Mouse (Mus musculus) layer of hippocampus, postnatal 25 days (tissue): ENCODE results near the gene 6430571L13Rik. TPM values are rescaled to one million over a fixed set of nuclear protein-coding genes. Genes with fewer than 3 reads are reported as not detected.

Experiments
- DNase-seq, 2 experiments: peaks; one replicate each; pipeline ENCODE4 v3.0.0; 2022; ENCODE audit warnings: mixed read lengths in 2 of 2, low spot score in 1 of 2; ENCODE audit errors: extremely low spot score in 1 of 2
- total RNA-seq, 2 experiments: library from RNA; stranded (reverse); gene quantifications; 2 replicates each; pipeline ENCODE4 v1.2.3; 2021

The 6430571L13Rik gene
- total RNA-seq, 2 experiments from 2014 or later: 2.1 to 2.3 TPM

- DNase-seq: no peak
These were observed 32.0 kb downstream of the 6430571L13Rik start for GRCm38 (mm10) chr9:107372441-107372840.

DNA sequence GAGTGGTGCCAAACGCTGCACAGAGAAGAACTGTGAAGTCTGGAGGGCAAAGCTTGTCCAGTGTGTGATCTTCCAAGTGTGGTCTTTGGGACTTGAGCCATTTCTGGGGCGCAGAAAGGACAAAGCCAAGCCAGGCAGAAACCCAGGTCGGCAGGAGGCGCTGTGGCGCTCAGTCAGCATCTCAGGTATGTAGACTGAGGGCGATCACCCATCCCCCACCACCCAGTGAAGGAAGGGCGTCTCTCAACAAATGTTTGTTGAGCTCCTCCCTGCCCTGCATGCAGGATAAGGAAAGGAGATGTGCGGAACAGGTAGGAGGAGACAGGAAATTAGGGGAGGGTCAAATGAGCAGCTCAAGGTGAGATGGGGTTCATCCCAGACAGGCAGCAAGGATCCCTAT is 34.2 kb downstream of the 6430571L13Rik start:
- DNase-seq: no peak

- no peak for DNase-seq
These were observed 35.0 kb downstream of the 6430571L13Rik start for GRCm38 (mm10) chr9:107375451-107375850.

- DNase-seq: no peak
These were observed 37.6 kb downstream of the 6430571L13Rik start for GRCm38 (mm10) chr9:107377961-107378512.

DNA sequence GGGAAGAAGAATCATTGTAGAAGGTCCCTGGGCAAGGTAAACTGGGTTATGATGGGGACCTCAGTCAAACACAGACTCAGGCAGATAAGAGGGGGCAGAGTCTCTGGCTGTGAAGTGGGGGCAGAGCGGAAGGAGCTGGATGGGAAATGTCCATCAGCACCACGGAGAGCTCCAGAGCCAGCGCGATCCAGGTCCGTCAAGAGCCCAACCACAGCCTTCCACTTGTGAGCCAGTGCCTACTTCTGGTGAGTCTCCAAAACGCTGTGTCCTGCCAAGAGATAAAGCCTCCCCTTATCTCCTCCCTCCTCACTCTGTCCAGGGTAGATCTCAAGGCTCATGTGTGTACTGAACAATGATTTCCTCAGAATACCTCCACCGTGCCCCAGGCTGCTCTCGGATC is 41.3 kb downstream of the 6430571L13Rik start:
- no peak for DNase-seq

- DNase-seq: no peak
These were observed 44.0 kb downstream of the 6430571L13Rik start for GRCm38 (mm10) chr9:107384396-107384795.

- DNase-seq: no peak
These were observed 46.3 kb downstream of the 6430571L13Rik start for GRCm38 (mm10) chr9:107386722-107387121.

GRCm38 (mm10) chr9:107387708-107388107 is 47.3 kb downstream of the 6430571L13Rik start:
- DNase-seq: no peak

GRCm38 (mm10) chr9:107388263-107388662 is 47.9 kb downstream of the 6430571L13Rik start:
- DNase-seq: no peak

- DNase-seq: no peak
These were observed 56.0 kb downstream of the 6430571L13Rik start for GRCm38 (mm10) chr9:107396397-107396796.

- DNase-seq: no peak
These were observed 58.6 kb downstream of the 6430571L13Rik start for GRCm38 (mm10) chr9:107398968-107399367.

DNA sequence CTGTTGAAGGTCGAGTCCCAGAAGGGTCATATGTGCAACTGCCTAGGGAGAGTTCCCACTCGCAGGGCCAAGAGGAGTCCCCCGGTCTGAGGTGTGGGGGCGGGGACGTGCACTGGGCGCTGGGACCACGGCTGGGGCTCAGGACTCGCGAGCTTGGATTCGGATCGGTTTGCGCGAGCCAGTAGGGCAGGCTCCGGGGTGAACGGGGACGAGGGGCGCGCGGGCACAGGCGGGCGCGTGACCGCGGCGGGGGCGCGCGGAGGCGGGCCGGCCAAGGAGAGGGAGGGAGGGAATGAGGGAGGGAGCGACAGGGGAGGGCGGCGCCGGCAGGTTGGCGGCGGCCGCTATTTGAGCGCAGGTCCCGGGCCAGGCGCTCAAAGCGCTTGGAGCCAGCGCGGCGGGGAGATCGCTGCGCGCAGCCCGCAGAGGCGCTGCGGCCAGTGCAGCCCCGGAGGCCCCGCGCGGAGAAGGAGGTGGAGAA is 59.1 kb downstream of the 6430571L13Rik start, which contains the start of gene Cacna2d2:
TSS of gene Cacna2d2 (plus strand) at position 122 of the 481 bp plus-strand sequence.
- DNase-seq: peak; percentile 15 to 18

GRCm38 (mm10) chr9:107400060-107400511 is 59.7 kb downstream of the 6430571L13Rik start:
- no peak for DNase-seq

- DNase-seq: no peak
These were observed 60.4 kb downstream of the 6430571L13Rik start for GRCm38 (mm10) chr9:107400666-107401285.

Other genes with a start within 250 kb of the 6430571L13Rik start
- 100 to 1,000 TPM in 1 of 2 experiments, 10 to 100 TPM in 1; 97.3 to 116 TPM for gene Dock3, start 108.7 kb upstream of the 6430571L13Rik start, total RNA-seq
- gene Mapkapk3, start 50.7 kb upstream of the 6430571L13Rik start, total RNA-seq: 1 to 10 TPM; 2.1 to 3.1 TPM
- 1 to 10 TPM; 2.6 to 2.8 TPM for gene Cish, start 44.6 kb upstream of the 6430571L13Rik start, total RNA-seq
- 10 to 100 TPM; 16.5 to 18.2 TPM for gene Hemk1, start 2.3 kb upstream of the 6430571L13Rik start, total RNA-seq
- 10 to 100 TPM; 16.8 to 21.2 TPM for gene Cacna2d2, start 59.0 kb downstream of the 6430571L13Rik start, total RNA-seq
- gene Tmem115, start 193.3 kb downstream of the 6430571L13Rik start, total RNA-seq: 10 to 100 TPM; 38.1 to 41.0 TPM
- gene Cyb561d2, start 201.6 kb downstream of the 6430571L13Rik start, total RNA-seq: 10 to 100 TPM; 16.4 to 18.5 TPM
- gene Nprl2, start 201.6 kb downstream of the 6430571L13Rik start, total RNA-seq: 10 to 100 TPM; 42.4 to 44.9 TPM
- gene Zmynd10, start 206.7 kb downstream of the 6430571L13Rik start, total RNA-seq: 1 to 10 TPM; 4.7 to 5.2 TPM
- gene Rassf1, start 211.0 kb downstream of the 6430571L13Rik start, total RNA-seq: 10 to 100 TPM; 16.1 to 16.3 TPM
- 10 to 100 TPM; 71.1 to 76.0 TPM for gene Tusc2, start 222.7 kb downstream of the 6430571L13Rik start, total RNA-seq
- 10 to 100 TPM; 13.2 to 17.8 TPM for gene Hyal2, start 227.3 kb downstream of the 6430571L13Rik start, total RNA-seq
- gene Hyal1, start 236.3 kb downstream of the 6430571L13Rik start, total RNA-seq: 1 to 10 TPM; 6.4 to 8.0 TPM
- gene Naa80, start 238.3 kb downstream of the 6430571L13Rik start, total RNA-seq: 10 to 100 TPM; 11.3 to 13.3 TPM
- 1 to 10 TPM; 1.4 to 1.9 TPM for gene Hyal3, start 240.2 kb downstream of the 6430571L13Rik start, total RNA-seq
- gene Ifrd2, start 247.0 kb downstream of the 6430571L13Rik start, total RNA-seq: 10 to 100 TPM; 11.8 to 16.8 TPM